Mouse (Mus musculus) central nervous system, embryonic 11.5 days (tissue): Measurements from ENCODE around the gene Vmn2r46. TPM values are rescaled to one million over a fixed set of nuclear protein-coding genes. Genes with fewer than 3 reads are reported as not detected.

Experiments used
- polyA plus RNA-seq: library from polyadenylated mRNA; depleted of rRNA; stranded (reverse); fragments of >200 nt; gene quantifications from 2 replicates; pipeline ENCODE4 v1.2.3, GENCODE M21; 2012; rRNA removed

Gene Vmn2r46
- not detected in 2 replicates for polyA plus RNA-seq

DNA sequence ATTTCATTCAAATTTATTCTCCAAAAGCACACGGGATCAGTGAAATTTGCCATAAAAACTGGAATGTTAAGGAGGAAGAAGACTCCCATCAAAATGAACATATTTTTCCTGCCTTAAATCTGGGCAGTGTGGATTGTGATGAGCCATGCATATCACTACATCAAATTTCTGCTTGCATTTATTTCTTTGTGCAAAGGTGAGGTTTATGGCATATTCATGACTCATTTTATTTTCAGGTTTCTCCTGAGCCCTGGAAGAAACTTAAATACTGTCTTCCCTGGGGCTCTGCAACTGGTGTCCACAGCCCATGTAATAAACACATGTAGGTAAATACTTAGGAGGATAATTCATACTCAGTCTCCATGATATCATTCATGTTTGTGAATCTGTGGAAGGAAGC is at the start of gene Vmn2r46:
Vmn2r46 (minus strand) TSS at position 101 of the 400 bp plus-strand sequence.

Other genes starting within 250 kb of the Vmn2r46 start
- gene Vmn2r47, start 70.8 kb upstream of the Vmn2r46 start, polyA plus RNA-seq = not detected in 2 replicates
- not detected in 2 replicates for gene Vmn2r48, start 183.0 kb upstream of the Vmn2r46 start, polyA plus RNA-seq
- gene Vmn2r49, start 221.7 kb upstream of the Vmn2r46 start, polyA plus RNA-seq = not detected in 2 replicates